ENCODE assay signal across 8 mouse cellular contexts in the genomic region with DNA sequence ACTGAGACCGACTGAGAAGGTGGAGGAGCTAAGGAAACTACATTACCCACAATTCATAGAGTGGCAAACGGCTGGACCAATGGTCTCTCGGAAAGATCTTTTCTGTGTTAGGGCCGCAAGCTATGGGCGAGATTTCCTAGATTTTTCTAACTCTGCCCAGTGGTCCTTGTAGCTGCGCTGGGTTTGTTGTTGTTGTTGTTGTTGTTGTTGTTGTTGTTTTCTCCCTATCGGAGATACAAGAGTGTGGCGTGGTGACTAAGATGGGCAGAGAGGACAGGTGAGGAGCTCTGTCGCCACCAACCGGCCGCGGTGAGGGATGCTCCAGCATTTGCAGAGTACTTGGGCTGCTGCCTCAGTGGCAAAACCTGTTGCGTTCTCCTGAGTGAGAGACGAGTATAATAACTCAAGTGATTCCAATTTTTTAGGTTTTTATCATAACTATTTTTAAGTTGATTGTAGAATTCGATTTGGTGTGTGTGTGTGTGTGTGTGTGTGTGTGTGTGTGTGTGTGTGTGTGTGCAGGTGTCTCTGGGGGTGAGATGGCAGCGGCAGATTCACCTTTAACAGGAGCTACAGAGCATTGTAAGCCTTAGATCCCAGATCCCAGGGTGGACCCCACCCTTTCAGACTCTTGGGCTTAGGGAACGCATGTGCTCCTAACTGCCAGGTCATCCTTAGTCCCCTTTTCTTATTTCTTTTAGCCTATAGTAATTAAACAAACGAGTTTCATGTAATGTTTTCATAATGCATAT. TPM values are rescaled to one million over a fixed set of nuclear protein-coding genes. Genes with fewer than 3 reads are reported as not detected.
DNase-seq lines count a peak whose midpoint lies in the region; ATAC-seq and TF ChIP-seq lines count a peak whose summit lies in the region.

No protein-coding gene starts in this region.

- no peak for TF ChIP-seq POLR2A in bone marrow macrophage, adult 2 months (IDR thresholded peaks at IDR 0.05; ENCODE audit: borderline replicate concordance, low read depth, low read length)

- WGBS in heart, embryonic 13.5 days: 9% methylated on average over 18 of the region's 18 CpGs
- 6% methylated on average over 18 of the region's 18 CpGs for WGBS in liver, embryonic 12.5 days (ENCODE audit: insufficient replicate concordance)

- peak overlapping the region; percentile 7 for H3K4me3 ChIP-seq in C2C12 (ENCODE audit: insufficient read depth, poor library complexity, severe bottlenecking)
- peak overlapping the region; percentile 79 for H3K4me3 ChIP-seq in bone marrow macrophage, adult 2 months (ENCODE audit: insufficient read depth, low read length)
- H3K4me3 ChIP-seq in heart, embryonic 13.5 days: peak overlapping the region; percentile 68
- H3K4me3 ChIP-seq in liver, embryonic 12.5 days: peak overlapping the region; percentile 62

- H3K4me2 ChIP-seq in heart, embryonic 13.5 days: peak overlapping the region; percentile 66
- peak overlapping the region; percentile 67 for H3K4me2 ChIP-seq in liver, embryonic 12.5 days

- H3K36me3 ChIP-seq in C2C12 (ENCODE audit: control insufficient read depth, insufficient read depth): no peaks in the 10 kb centered on the region
- H3K36me3 ChIP-seq in heart, embryonic 13.5 days: peaks cover 7% of the 10 kb centered on the region
- H3K36me3 ChIP-seq in liver, embryonic 12.5 days: no peaks in the 10 kb centered on the region
- no peaks in the 10 kb centered on the region for H3K36me3 ChIP-seq in splenic B cell, adult 2 months (ENCODE audit: control insufficient read depth, insufficient read depth, low read length, poor library complexity, severe bottlenecking)

- peak; percentile 80 for DNase-seq in kidney, postnatal 10 days
- DNase-seq in naive thymus-derived CD4-positive, alpha-beta T cell, adult 2 months (ENCODE audit: low read depth): peak; percentile 80
- DNase-seq in splenic B cell, adult 2 months (ENCODE audit: low read depth, low spot score): peak; percentile 72

- no peaks in the 10 kb centered on the region for H3K4me1 ChIP-seq in bone marrow macrophage, adult 2 months (ENCODE audit: control insufficient read depth, insufficient read depth, low read length)
- H3K4me1 ChIP-seq in heart, embryonic 13.5 days: peaks cover 5% of the 10 kb centered on the region; the same call in 1 of the 2 replicates
- peaks cover 4% of the 10 kb centered on the region; the same call in 1 of the 2 replicates for H3K4me1 ChIP-seq in liver, embryonic 12.5 days

- H3ac ChIP-seq in C2C12 (ENCODE audit: control insufficient read depth, insufficient read length, low read depth): no peak overlapping the region

- peak; percentile 84 for ATAC-seq in erythroblast, adult 5-6 weeks (replicated peaks; ENCODE audit: low FRiP score, poor library complexity, severe bottlenecking)
- ATAC-seq in heart, embryonic 13.5 days (ENCODE audit: extremely low read depth, insufficient number of reproducible peaks, low FRiP score, low TSS enrichment): peak; percentile 73
- peak; percentile 93 for ATAC-seq in liver, embryonic 12.5 days

- H3K27me3 ChIP-seq in C2C12 (ENCODE audit: control insufficient read depth, insufficient read depth, insufficient read length): no peaks in the 10 kb centered on the region
- H3K27me3 ChIP-seq in heart, embryonic 13.5 days (replicated peaks): no peaks in the 10 kb centered on the region
- H3K27me3 ChIP-seq in liver, embryonic 12.5 days (replicated peaks): no peaks in the 10 kb centered on the region
- no peaks in the 10 kb centered on the region for H3K27me3 ChIP-seq in splenic B cell, adult 2 months (ENCODE audit: control insufficient read depth, insufficient read depth, low read length, poor library complexity, severe bottlenecking)

- H3K27ac ChIP-seq in bone marrow macrophage, adult 2 months (ENCODE audit: insufficient read depth, low read depth, low read length): no peak overlapping the region
- H3K27ac ChIP-seq in heart, embryonic 13.5 days (replicated peaks): no peak overlapping the region
- no peak overlapping the region for H3K27ac ChIP-seq in liver, embryonic 12.5 days

- TF ChIP-seq CTCF in C2C12 (IDR thresholded peaks at IDR 0.05; ENCODE audit: control insufficient read depth, insufficient read depth, insufficient read length): peak; percentile 92
- peak; percentile 86 for TF ChIP-seq CTCF in bone marrow macrophage, adult 2 months (IDR thresholded peaks at IDR 0.05; ENCODE audit: low read depth, low read length)

- H3K9ac ChIP-seq in heart, embryonic 13.5 days: peak overlapping the region; percentile 62
- H3K9ac ChIP-seq in liver, embryonic 12.5 days: no peak overlapping the region

- no peaks in the 10 kb centered on the region for H3K79me2 ChIP-seq in C2C12 (ENCODE audit: control insufficient read depth, insufficient read depth)

- H3K9me3 ChIP-seq in heart, embryonic 13.5 days: no peaks in the 10 kb centered on the region
- no peaks in the 10 kb centered on the region for H3K9me3 ChIP-seq in liver, embryonic 12.5 days (replicated peaks)

- H3K79me3 ChIP-seq in C2C12 (ENCODE audit: low read depth): no peaks in the 10 kb centered on the region

TF ChIP-seq in C2C12, 6 proteins besides CTCF, POLR2A, EP300 and RAD21:
- TF ChIP-seq MYOG (IDR thresholded peaks at IDR 0.05; ENCODE audit: control insufficient read depth, extremely low read depth, insufficient read length): no peak
- no peak for TF ChIP-seq MYOD1 (IDR thresholded peaks at IDR 0.05; ENCODE audit: control insufficient read depth, insufficient read length, low read depth)
- TF ChIP-seq MAX (IDR thresholded peaks at IDR 0.05): no peak
- TF ChIP-seq FOSL1 (IDR thresholded peaks at IDR 0.05; ENCODE audit: insufficient read depth, low read length, poor library complexity, severe bottlenecking): no peak
- no peak for TF ChIP-seq CEBPB (IDR thresholded peaks at IDR 0.05; ENCODE audit: low read depth)
- no peak for TF ChIP-seq USF1 (IDR thresholded peaks at IDR 0.05; ENCODE audit: low read depth)

RNA-seq across cellular contexts. Expression of a gene that starts 17.2 kb away (rescaled TPM):
- 0.49 TPM for polyA plus RNA-seq in C2C12 (2012; fragmentation: generic; extraction: Trizol)
- polyA plus RNA-seq in bone marrow macrophage, adult 2 months (2012; ENCODE audit: insufficient read depth, insufficient read length, missing spikeins): 2.9 and 3.1 TPM in 2 replicates
- 2.5 TPM in 1 of 2 replicates, not detected in the other for total RNA-seq in erythroblast, adult 5-6 weeks (2015; ENCODE audit: low replicate concordance)
- 1.4 TPM in 1 of 2 replicates, not detected in the other for total RNA-seq in erythroblast, adult 5-6 weeks (2017; ENCODE audit: low replicate concordance)
- polyA plus RNA-seq in heart, embryonic 13.5 days (2015; fragmentation: Nextera tagmentation; extraction: Ambion mirVana): 1.0 and 1.3 TPM in 2 replicates
- 0.51 and 0.73 TPM in 2 replicates for polyA plus RNA-seq in liver, embryonic 12.5 days (2016; fragmentation: Nextera tagmentation; extraction: Ambion mirVana)

RNA-seq across cellular contexts. Expression of a gene that starts 21.4 kb away (rescaled TPM):
- polyA plus RNA-seq in C2C12 (2012; fragmentation: generic; extraction: Trizol): 1.4 TPM
- polyA plus RNA-seq in bone marrow macrophage, adult 2 months (2012; ENCODE audit: insufficient read depth, insufficient read length, missing spikeins): 3.6 and 4.1 TPM in 2 replicates
- total RNA-seq in erythroblast, adult 5-6 weeks (2015; ENCODE audit: low replicate concordance): 0.84 and 3.5 TPM in 2 replicates
- total RNA-seq in erythroblast, adult 5-6 weeks (2017; ENCODE audit: low replicate concordance): 0.43 and 0.56 TPM in 2 replicates
- 3.7 and 3.9 TPM in 2 replicates for polyA plus RNA-seq in heart, embryonic 13.5 days (2015; fragmentation: Nextera tagmentation; extraction: Ambion mirVana)
- polyA plus RNA-seq in liver, embryonic 12.5 days (2016; fragmentation: Nextera tagmentation; extraction: Ambion mirVana): 2.1 and 2.2 TPM in 2 replicates

RNA-seq across cellular contexts. Expression of a gene that starts 51.8 kb away (rescaled TPM):
- polyA plus RNA-seq in C2C12 (2012; fragmentation: generic; extraction: Trizol): 0.02 TPM
- 2.3 and 2.6 TPM in 2 replicates for polyA plus RNA-seq in bone marrow macrophage, adult 2 months (2012; ENCODE audit: insufficient read depth, insufficient read length, missing spikeins)
- 1.5 and 2.5 TPM in 2 replicates for total RNA-seq in erythroblast, adult 5-6 weeks (2015; ENCODE audit: low replicate concordance)
- total RNA-seq in erythroblast, adult 5-6 weeks (2017; ENCODE audit: low replicate concordance): 4.7 and 4.9 TPM in 2 replicates
- 0.68 and 0.83 TPM in 2 replicates for polyA plus RNA-seq in heart, embryonic 13.5 days (2015; fragmentation: Nextera tagmentation; extraction: Ambion mirVana)
- 0.42 and 0.44 TPM in 2 replicates for polyA plus RNA-seq in liver, embryonic 12.5 days (2016; fragmentation: Nextera tagmentation; extraction: Ambion mirVana)

RNA-seq across cellular contexts. Expression of a gene that starts 58.8 kb away (rescaled TPM):
- 0.01 TPM for polyA plus RNA-seq in C2C12 (2012; fragmentation: generic; extraction: Trizol)
- polyA plus RNA-seq in bone marrow macrophage, adult 2 months (2012; ENCODE audit: insufficient read depth, insufficient read length, missing spikeins): 1.4 TPM in 1 of 2 replicates, not detected in the other
- not detected in 2 replicates for total RNA-seq in erythroblast, adult 5-6 weeks (2015; ENCODE audit: low replicate concordance)
- 0.28 and 0.51 TPM in 2 replicates for total RNA-seq in erythroblast, adult 5-6 weeks (2017; ENCODE audit: low replicate concordance)
- 0.07 TPM in 1 of 2 replicates, not detected in the other for polyA plus RNA-seq in heart, embryonic 13.5 days (2015; fragmentation: Nextera tagmentation; extraction: Ambion mirVana)
- 0.07 TPM in 1 of 2 replicates, not detected in the other for polyA plus RNA-seq in liver, embryonic 12.5 days (2016; fragmentation: Nextera tagmentation; extraction: Ambion mirVana)

Comparison
In these comparisons a context has a peak if more than half of its experiments do, and no peak if none do; other contexts are left out.
1. H3K4me3 ChIP-seq: peak in every context shown above with its lines; median percentile 79 in bone marrow macrophage, adult 2 months; 68 in heart, embryonic 13.5 days; 62 in liver, embryonic 12.5 days; 7 in C2C12.